ENCODE assay signal across 8 mouse cellular contexts in genomic region chr9:21617066-21617465, GRCm38 (mm10). TPM values are rescaled to one million over a fixed set of nuclear protein-coding genes. Genes with fewer than 3 reads are reported as not detected.
DNase-seq lines count a peak whose midpoint lies in the region; ATAC-seq and TF ChIP-seq lines count a peak whose summit lies in the region.

No protein-coding gene starts in this region.

- no peak for TF ChIP-seq CTCF in layer of hippocampus, adult 2 months (conservative IDR thresholded peaks at IDR 0.05)

- intact Hi-C loops in left cerebral cortex, postnatal 10 days (cut with DNase I): no loop called here

- no peak for ATAC-seq in heart, embryonic 16.5 days (replicated peaks; ENCODE audit: extremely low read depth, insufficient read depth, low FRiP score)
- no peak for ATAC-seq in limb, embryonic 14.5 days (ENCODE audit: low FRiP score, low read depth)
- no peak for ATAC-seq in neural tube, embryonic 15.5 days (ENCODE audit: low FRiP score)

- 5% methylated on average over 10 of the region's 10 CpGs for WGBS in heart, embryonic 16.5 days
- 10% methylated on average over 10 of the region's 10 CpGs for WGBS in limb, embryonic 14.5 days
- 10% methylated on average over 10 of the region's 10 CpGs for WGBS in neural tube, embryonic 15.5 days

- H3K9me3 ChIP-seq in heart, embryonic 16.5 days (replicated peaks; ENCODE audit: control insufficient read depth, low read length): no peaks in the 10 kb centered on the region
- H3K9me3 ChIP-seq in limb, embryonic 14.5 days (ENCODE audit: control insufficient read depth, low read length): no peaks in the 10 kb centered on the region
- no peaks in the 10 kb centered on the region for H3K9me3 ChIP-seq in neural tube, embryonic 15.5 days (replicated peaks)

- no peaks in the 10 kb centered on the region for H3K36me3 ChIP-seq in heart, embryonic 16.5 days (ENCODE audit: control insufficient read depth, insufficient read depth)
- peaks cover 15% of the 10 kb centered on the region for H3K36me3 ChIP-seq in limb, embryonic 14.5 days (ENCODE audit: control insufficient read depth, insufficient read depth, low read length)
- no peaks in the 10 kb centered on the region; the same call in 1 of the 2 replicates for H3K36me3 ChIP-seq in neural tube, embryonic 15.5 days

- DNase-seq in layer of hippocampus, adult 2 months (ENCODE audit: low spot score in 2 of 2): no peak
- DNase-seq in layer of hippocampus, adult 18-20 months (ENCODE audit: low spot score in 2 of 2): no peak
- DNase-seq in c-Kit-negative CD71-positive TER-119-positive erythroid progenitor cells, embryonic 14.5 days (ENCODE audit: low read depth, low spot score): peak; percentile 27
- no peak for DNase-seq in limb, embryonic 14.5 days (ENCODE audit: low spot score)
- DNase-seq in layer of hippocampus, postnatal 25 days (ENCODE audit: extremely low spot score in 1 of 2, low spot score in 1 of 2): no peak
- no peak for DNase-seq in left cerebral cortex, postnatal 10 days (ENCODE audit: extremely low spot score in 1 of 2, low spot score in 2 of 2)

- H3K27ac ChIP-seq in layer of hippocampus, adult 2 months: peak overlapping the region; percentile 98
- H3K27ac ChIP-seq in heart, embryonic 16.5 days (ENCODE audit: low read length): peak overlapping the region; percentile 93
- peak overlapping the region; percentile 97 for H3K27ac ChIP-seq in limb, embryonic 14.5 days (replicated peaks; ENCODE audit: low read depth, low read length)
- peak overlapping the region; percentile 98 for H3K27ac ChIP-seq in neural tube, embryonic 15.5 days (replicated peaks)

- peak overlapping the region; percentile 85 for H3K9ac ChIP-seq in heart, embryonic 16.5 days (ENCODE audit: low read length)
- peak overlapping the region; percentile 90 for H3K9ac ChIP-seq in limb, embryonic 14.5 days (ENCODE audit: low read depth, low read length, severe bottlenecking)
- peak overlapping the region; percentile 81 for H3K9ac ChIP-seq in neural tube, embryonic 15.5 days (replicated peaks)

- peak overlapping the region; percentile 97 for H3K4me3 ChIP-seq in layer of hippocampus, adult 2 months
- H3K4me3 ChIP-seq in heart, embryonic 16.5 days (ENCODE audit: low read length): peak overlapping the region; percentile 72
- peak overlapping the region; percentile 82 for H3K4me3 ChIP-seq in limb, embryonic 14.5 days (replicated peaks; ENCODE audit: low read length)
- peak overlapping the region; percentile 78 for H3K4me3 ChIP-seq in neural tube, embryonic 15.5 days (replicated peaks)

- H3K4me1 ChIP-seq in heart, embryonic 16.5 days (ENCODE audit: control insufficient read depth, insufficient read depth, low read length): peaks cover 13% of the 10 kb centered on the region
- peaks cover 12% of the 10 kb centered on the region; the same call in 1 of the 2 replicates for H3K4me1 ChIP-seq in limb, embryonic 14.5 days (ENCODE audit: control insufficient read depth, insufficient read depth, low read length)
- peaks cover 39% of the 10 kb centered on the region for H3K4me1 ChIP-seq in neural tube, embryonic 15.5 days

- no peaks in the 10 kb centered on the region for H3K27me3 ChIP-seq in heart, embryonic 16.5 days (ENCODE audit: control insufficient read depth, insufficient read depth, low read length)
- no peaks in the 10 kb centered on the region for H3K27me3 ChIP-seq in limb, embryonic 14.5 days (ENCODE audit: control insufficient read depth, insufficient read depth, low read length)
- no peaks in the 10 kb centered on the region for H3K27me3 ChIP-seq in neural tube, embryonic 15.5 days (replicated peaks)

- no peak for TF ChIP-seq POLR2A in limb, embryonic 14.5 days (IDR thresholded peaks at IDR 0.05; ENCODE audit: borderline replicate concordance, extremely low read depth, insufficient read depth, insufficient read length)

- H3K4me2 ChIP-seq in heart, embryonic 16.5 days (ENCODE audit: low read depth, low read length): peak overlapping the region; percentile 73
- peak overlapping the region; percentile 66 for H3K4me2 ChIP-seq in limb, embryonic 14.5 days (replicated peaks; ENCODE audit: low read depth, low read length, severe bottlenecking)
- peak overlapping the region; percentile 63 for H3K4me2 ChIP-seq in neural tube, embryonic 15.5 days

RNA-seq across cellular contexts. Expression of gene Smarca4, which starts 1.1 kb away (rescaled TPM):
- total RNA-seq in layer of hippocampus, adult 2 months (2021): 100 to 1,000 TPM; 114 to 115 TPM
- total RNA-seq in layer of hippocampus, adult 18-20 months (2021): 100 to 1,000 TPM; 111 to 117 TPM
- polyA plus RNA-seq in heart, embryonic 16.5 days (2015; fragmentation: Nextera tagmentation; extraction: Ambion mirVana): 50.7 and 52.5 TPM in 2 replicates
- polyA plus RNA-seq in limb, embryonic 14.5 days (2012; rRNA removed): 94.4 and 94.8 TPM in 2 replicates
- 81.1 and 90.4 TPM in 2 replicates for polyA plus RNA-seq in limb, embryonic 14.5 days (2014; fragmentation: Nextera tagmentation; extraction: Ambion mirVana)
- 110 and 111 TPM in 2 replicates for polyA plus RNA-seq in neural tube, embryonic 15.5 days (2015; fragmentation: Nextera tagmentation; extraction: Ambion mirVana)
- total RNA-seq in layer of hippocampus, postnatal 25 days (2021): 100 to 1,000 TPM; 115 to 122 TPM
- total RNA-seq in left cerebral cortex, postnatal 10 days (2021): 100 to 1,000 TPM; 129 to 137 TPM

RNA-seq across cellular contexts. Expression of gene Yipf2, which starts 24.4 kb away (rescaled TPM):
- 10 to 100 TPM; 18.6 to 19.8 TPM for total RNA-seq in layer of hippocampus, adult 2 months (2021)
- 10 to 100 TPM; 19.5 to 20.0 TPM for total RNA-seq in layer of hippocampus, adult 18-20 months (2021)
- 16.4 and 17.7 TPM in 2 replicates for polyA plus RNA-seq in heart, embryonic 16.5 days (2015; fragmentation: Nextera tagmentation; extraction: Ambion mirVana)
- polyA plus RNA-seq in limb, embryonic 14.5 days (2012; rRNA removed): 19.6 and 24.0 TPM in 2 replicates
- polyA plus RNA-seq in limb, embryonic 14.5 days (2014; fragmentation: Nextera tagmentation; extraction: Ambion mirVana): 18.1 and 23.6 TPM in 2 replicates
- polyA plus RNA-seq in neural tube, embryonic 15.5 days (2015; fragmentation: Nextera tagmentation; extraction: Ambion mirVana): 24.5 and 27.0 TPM in 2 replicates
- total RNA-seq in layer of hippocampus, postnatal 25 days (2021): 10 to 100 TPM; 17.5 to 18.3 TPM
- 10 to 100 TPM; 12.7 to 13.9 TPM for total RNA-seq in left cerebral cortex, postnatal 10 days (2021)

RNA-seq across cellular contexts. Expression of gene Timm29, which starts 24.5 kb away (rescaled TPM):
- total RNA-seq in layer of hippocampus, adult 2 months (2021): 10 to 100 TPM; 58.3 to 62.0 TPM
- total RNA-seq in layer of hippocampus, adult 18-20 months (2021): 10 to 100 TPM; 61.7 to 63.6 TPM
- 28.4 and 28.6 TPM in 2 replicates for polyA plus RNA-seq in heart, embryonic 16.5 days (2015; fragmentation: Nextera tagmentation; extraction: Ambion mirVana)
- 35.5 and 40.8 TPM in 2 replicates for polyA plus RNA-seq in limb, embryonic 14.5 days (2012; rRNA removed)
- 39.8 and 43.0 TPM in 2 replicates for polyA plus RNA-seq in limb, embryonic 14.5 days (2014; fragmentation: Nextera tagmentation; extraction: Ambion mirVana)
- polyA plus RNA-seq in neural tube, embryonic 15.5 days (2015; fragmentation: Nextera tagmentation; extraction: Ambion mirVana): 51.1 and 54.4 TPM in 2 replicates
- total RNA-seq in layer of hippocampus, postnatal 25 days (2021): 10 to 100 TPM; 50.3 to 57.5 TPM
- 10 to 100 TPM; 47.6 to 50.7 TPM for total RNA-seq in left cerebral cortex, postnatal 10 days (2021)
